Mouse (Mus musculus): ENCODE data around the gene Spryd4.
"Not testable (repeated sequence)": the region's sequence is repeated elsewhere in the genome, so short reads cannot be mapped to it uniquely, and the experiment has no call there.

Spryd4 gene

DNA sequence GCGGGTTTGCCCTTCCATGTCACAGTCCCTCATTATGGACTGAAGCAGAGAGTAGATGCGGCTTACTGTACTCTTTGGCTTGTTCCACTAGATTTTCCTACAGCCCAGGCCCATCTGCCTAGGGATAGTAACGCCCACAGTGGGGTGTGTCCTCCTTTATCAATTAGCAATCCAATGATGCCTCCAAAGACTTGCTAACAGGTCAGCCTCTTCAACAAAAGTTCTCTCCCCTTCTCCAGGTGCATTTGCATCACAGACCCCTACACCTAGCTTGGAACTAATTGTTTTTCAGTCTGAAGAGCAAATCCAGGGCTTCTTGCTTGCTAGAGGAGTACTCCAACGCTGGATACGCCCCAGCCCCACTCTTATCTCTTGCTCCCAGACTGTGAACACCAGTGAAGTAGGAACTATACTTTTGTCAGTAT, 24.4 kb downstream of the Spryd4 start:
- DNase-seq (ENCODE audit: low spot score): no peak

GRCm38 (mm10) chr10:128185959-128186358, 25.6 kb downstream of the Spryd4 start:
- peak; percentile 29 for DNase-seq (ENCODE audit: low spot score)

- DNase-seq (ENCODE audit: low spot score): no peak
Measured at GRCm38 (mm10) chr10:128185277-128185940, 26.2 kb downstream of the Spryd4 start.

- DNase-seq (ENCODE audit: low spot score): no peak
Measured at GRCm38 (mm10) chr10:128184296-128184695, 27.3 kb downstream of the Spryd4 start.

GRCm38 (mm10) chr10:128179989-128180388, 31.6 kb downstream of the Spryd4 start, which contains the start of gene Rbms2:
Rbms2 (minus strand) TSS chr10:128180297.
- no peak for DNase-seq (ENCODE audit: low spot score)

- DNase-seq (ENCODE audit: low spot score): no peak
Measured at GRCm38 (mm10) chr10:128177316-128177715, 34.3 kb downstream of the Spryd4 start.

GRCm38 (mm10) chr10:128175996-128176755, 35.4 kb downstream of the Spryd4 start:
- DNase-seq (ENCODE audit: low spot score): no peak

DNA sequence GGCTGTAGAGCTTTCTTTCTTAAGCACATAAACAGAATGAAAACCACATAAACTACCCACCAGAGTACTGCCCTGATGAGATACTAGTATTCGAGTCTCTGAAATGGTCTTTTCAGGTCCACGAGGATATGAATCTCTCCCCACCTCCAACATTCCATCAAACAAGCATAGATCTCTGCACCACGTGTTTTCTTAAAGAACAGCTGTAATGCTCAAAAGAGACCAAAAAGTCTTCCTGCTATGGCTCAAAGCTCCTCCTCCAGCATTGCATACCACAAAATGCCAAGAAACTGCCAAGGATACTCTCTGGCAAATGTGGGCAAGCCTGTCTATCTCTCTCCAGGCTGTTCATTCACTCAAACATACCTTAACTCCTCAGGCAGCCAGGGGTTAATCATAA, 36.3 kb downstream of the Spryd4 start:
- DNase-seq (ENCODE audit: low spot score): no peak

- DNase-seq (ENCODE audit: low spot score): not testable (repeated sequence)
Measured at GRCm38 (mm10) chr10:128171348-128171747, 40.3 kb downstream of the Spryd4 start.

GRCm38 (mm10) chr10:128167091-128167490, 44.5 kb downstream of the Spryd4 start:
- DNase-seq (ENCODE audit: low spot score): no peak

DNA sequence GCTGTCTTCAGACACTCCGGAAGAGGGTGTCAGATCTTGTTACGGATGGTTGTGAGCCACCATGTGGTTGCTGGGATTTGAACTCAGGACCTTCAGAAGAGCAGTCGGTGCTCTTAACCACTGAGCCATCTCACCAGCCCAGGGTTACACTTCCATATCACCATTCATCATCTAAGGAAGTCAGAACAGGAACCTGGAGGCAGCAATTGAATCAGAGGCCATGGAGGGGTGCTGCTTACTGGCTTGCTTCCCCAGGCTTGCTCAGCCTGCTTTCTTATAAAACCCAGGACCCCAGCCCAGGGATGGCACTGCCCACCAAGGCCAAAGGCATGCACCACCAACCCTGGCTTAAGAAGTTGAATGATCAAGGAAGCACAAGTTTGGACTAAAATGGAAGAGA, 45.9 kb downstream of the Spryd4 start:
- not testable (repeated sequence) for DNase-seq (ENCODE audit: low spot score)

Measured in urinary bladder, postnatal 10 days (tissue).